Mouse (Mus musculus): ENCODE measurements around the gene Klhdc1. TPM values are rescaled to one million over a fixed set of nuclear protein-coding genes. Genes with fewer than 3 reads are reported as not detected.
A peak's percentile ranks its signal among the peaks of the same experiment; 100 is the strongest.

Klhdc1 gene
- polyA plus RNA-seq, 1 experiment from 2014 or later, result 11.6 TPM

DNA sequence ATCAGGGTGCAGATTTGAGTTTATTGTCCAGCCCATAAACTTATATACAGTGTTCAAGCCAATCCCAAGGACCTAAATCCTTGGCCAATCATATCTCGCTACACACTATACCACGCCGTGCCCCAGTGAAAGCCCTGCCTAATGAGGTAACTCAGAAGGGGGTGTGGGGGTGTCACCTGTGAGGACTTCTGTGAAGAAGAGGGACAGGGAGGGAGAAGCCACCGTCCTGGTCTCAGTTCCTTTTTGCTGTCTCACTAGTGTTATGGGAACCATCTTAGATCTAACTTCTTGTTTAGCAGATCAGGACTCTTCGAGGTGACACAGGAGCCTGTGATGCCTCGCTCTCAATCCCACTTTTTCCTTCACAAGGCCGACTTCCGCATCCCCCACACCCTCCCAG, 46.6 kb downstream of the Klhdc1 start:
- Histone ChIP-seq H3K4me1 (replicated peaks) (no peaks in the 10 kb centered on the region), H3K27me3 (no peaks in the 10 kb centered on the region), H3K9me3 (no peaks in the 10 kb centered on the region), H3K36me3 (no peaks in the 10 kb centered on the region), H3K4me2 (no peak overlapping the region), H3K4me3 (no peak overlapping the region), H3K27ac (no peak overlapping the region), H3K9ac (no peak overlapping the region)
- no peak for ATAC-seq (ENCODE audit: low FRiP score)
- 91% methylated on average over 8 of the region's 8 CpGs for WGBS

DNA sequence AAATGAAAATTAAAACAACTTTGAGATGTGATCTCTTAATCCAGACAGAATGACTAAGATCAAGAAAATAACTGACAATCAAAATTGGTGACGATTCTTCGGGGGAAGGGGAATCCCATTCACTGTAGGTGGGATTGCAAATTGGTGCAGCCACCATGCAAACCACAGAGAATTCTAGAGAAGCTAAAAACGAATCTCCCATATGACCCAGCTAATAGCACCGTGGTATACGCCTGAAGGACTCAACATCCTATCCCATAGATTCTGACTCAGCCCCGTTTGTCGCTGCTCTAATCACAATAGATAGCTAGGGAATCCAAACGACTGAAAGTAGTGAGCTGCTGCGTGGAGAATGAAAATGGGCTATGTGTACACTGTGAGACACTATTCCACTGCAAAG, 47.7 kb downstream of the Klhdc1 start:
- 78% methylated on average over 9 of the region's 9 CpGs for WGBS
- H3K27me3 ChIP-seq, result no peaks in the 10 kb centered on the region
- no peaks in the 10 kb centered on the region for H3K9me3 ChIP-seq
- H3K27ac ChIP-seq, result no peak overlapping the region
- H3K9ac ChIP-seq, result no peak overlapping the region
- H3K4me1 ChIP-seq (replicated peaks), result no peaks in the 10 kb centered on the region
- ATAC-seq (ENCODE audit: low FRiP score), result no peak
- H3K36me3 ChIP-seq, result no peaks in the 10 kb centered on the region
- no peak overlapping the region for H3K4me2 ChIP-seq
- no peak overlapping the region for H3K4me3 ChIP-seq

DNA sequence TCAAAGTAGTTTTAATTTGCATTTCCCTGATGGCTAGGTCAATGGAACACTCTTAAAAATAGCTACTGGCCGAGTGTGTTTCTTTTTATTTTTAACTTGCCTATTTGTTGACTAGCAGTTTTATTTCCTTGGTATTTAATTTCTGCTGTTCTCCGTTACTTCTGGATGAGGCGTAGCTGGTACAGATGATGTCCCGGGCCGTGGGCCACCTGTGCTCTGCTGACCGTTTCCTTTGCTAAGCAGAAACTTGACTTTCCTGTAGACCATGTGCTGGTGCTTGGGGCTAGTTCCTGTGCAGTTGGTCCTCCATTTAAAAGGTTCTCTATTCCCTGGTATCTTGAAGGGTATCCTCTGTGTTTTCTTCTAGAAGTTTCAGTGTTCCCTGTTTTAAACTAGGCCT, 51.4 kb downstream of the Klhdc1 start:
- Histone ChIP-seq H3K4me2 (no peak overlapping the region), H3K27ac (no peak overlapping the region), H3K27me3 (no peaks in the 10 kb centered on the region), H3K4me1 (replicated peaks) (peaks cover 8% of the 10 kb centered on the region), H3K9ac (no peak overlapping the region), H3K4me3 (no peak overlapping the region), H3K36me3 (no peaks in the 10 kb centered on the region), H3K9me3 (no peaks in the 10 kb centered on the region)
- 90% methylated on average over 6 of the region's 6 CpGs for WGBS
- no peak for ATAC-seq (ENCODE audit: low FRiP score)

DNA sequence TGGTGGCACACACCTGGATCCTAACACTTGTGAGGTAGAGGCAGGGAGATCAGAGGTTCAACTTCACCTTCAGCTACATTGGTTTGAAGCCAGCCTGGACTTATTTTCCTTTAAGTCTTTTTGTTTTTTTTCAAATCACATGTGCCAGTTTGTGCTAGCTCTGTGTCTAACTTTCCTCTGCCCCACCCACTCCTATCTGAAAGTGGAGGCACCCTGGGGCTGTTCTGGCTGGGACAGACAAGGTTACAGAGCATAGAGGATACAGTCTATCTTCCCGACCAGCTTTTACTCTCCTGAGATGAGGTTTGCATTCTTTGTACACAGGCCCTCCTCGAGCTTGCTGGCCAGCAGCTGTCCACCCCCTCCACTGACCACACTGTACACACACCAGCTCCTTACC, 52.8 kb downstream of the Klhdc1 start:
- no peak overlapping the region for H3K27ac ChIP-seq
- H3K4me2 ChIP-seq, result no peak overlapping the region
- H3K4me3 ChIP-seq, result no peak overlapping the region
- ATAC-seq (ENCODE audit: low FRiP score), result no peak
- no peaks in the 10 kb centered on the region for H3K9me3 ChIP-seq
- no peaks in the 10 kb centered on the region; the same call in 1 of the 2 replicates for H3K36me3 ChIP-seq
- WGBS, result 57% methylated on average over 2 of the region's 2 CpGs
- H3K27me3 ChIP-seq, result no peaks in the 10 kb centered on the region
- peaks cover 20% of the 10 kb centered on the region for H3K4me1 ChIP-seq (replicated peaks)
- no peak overlapping the region for H3K9ac ChIP-seq

DNA sequence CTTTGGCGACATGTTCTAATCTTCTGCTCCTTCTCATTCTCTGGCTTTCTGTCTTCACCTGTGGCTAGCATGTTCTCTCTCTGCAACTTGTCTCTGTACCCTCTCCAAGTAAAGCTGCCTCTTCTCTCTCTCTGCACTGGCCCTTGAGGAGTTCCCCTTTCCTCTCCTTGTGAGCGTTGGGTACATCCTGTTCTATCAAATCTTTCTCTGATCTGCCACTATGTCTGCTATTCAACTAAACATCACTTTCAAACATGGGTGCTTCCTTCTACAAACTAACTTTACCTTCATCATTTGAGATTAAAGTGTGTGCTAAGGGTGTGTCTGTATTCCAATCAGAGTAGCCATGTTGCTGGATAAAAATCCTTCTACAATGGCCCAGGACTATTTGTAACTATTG, 54.0 kb downstream of the Klhdc1 start:
- no peak overlapping the region for H3K4me2 ChIP-seq
- no peak overlapping the region for H3K4me3 ChIP-seq
- peaks cover 31% of the 10 kb centered on the region for H3K4me1 ChIP-seq (replicated peaks)
- H3K27ac ChIP-seq, result no peak overlapping the region
- peaks cover 5% of the 10 kb centered on the region; the same call in 1 of the 2 replicates for H3K36me3 ChIP-seq
- H3K27me3 ChIP-seq, result no peaks in the 10 kb centered on the region
- WGBS, result 87% methylated on average over 2 of the region's 2 CpGs
- H3K9me3 ChIP-seq, result no peaks in the 10 kb centered on the region
- no peak overlapping the region for H3K9ac ChIP-seq
- ATAC-seq (ENCODE audit: low FRiP score), result no peak

DNA sequence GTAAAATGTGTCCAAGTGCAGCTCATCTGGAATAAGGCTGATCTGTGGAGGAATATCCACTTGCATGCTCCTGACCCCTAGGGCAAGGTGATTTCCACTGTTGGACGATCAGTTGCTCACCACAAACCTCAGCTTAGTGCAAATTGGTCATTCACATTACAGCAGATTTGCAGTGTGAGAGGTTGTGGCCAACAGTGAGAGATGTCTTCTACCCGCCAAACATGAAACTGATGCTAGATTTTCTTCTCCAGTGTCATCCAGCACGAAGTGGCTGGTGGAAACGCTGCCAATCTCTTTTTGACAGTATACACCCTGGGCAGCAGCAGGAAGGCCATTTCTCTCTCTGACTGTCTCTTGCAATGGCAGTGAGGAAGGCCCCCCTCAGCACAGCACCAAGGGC, 54.7 kb downstream of the Klhdc1 start:
- H3K4me3 ChIP-seq, result peak overlapping the region; percentile 98
- 75% methylated on average over 4 of the region's 4 CpGs for WGBS
- ATAC-seq (ENCODE audit: low FRiP score), result no peak

DNA sequence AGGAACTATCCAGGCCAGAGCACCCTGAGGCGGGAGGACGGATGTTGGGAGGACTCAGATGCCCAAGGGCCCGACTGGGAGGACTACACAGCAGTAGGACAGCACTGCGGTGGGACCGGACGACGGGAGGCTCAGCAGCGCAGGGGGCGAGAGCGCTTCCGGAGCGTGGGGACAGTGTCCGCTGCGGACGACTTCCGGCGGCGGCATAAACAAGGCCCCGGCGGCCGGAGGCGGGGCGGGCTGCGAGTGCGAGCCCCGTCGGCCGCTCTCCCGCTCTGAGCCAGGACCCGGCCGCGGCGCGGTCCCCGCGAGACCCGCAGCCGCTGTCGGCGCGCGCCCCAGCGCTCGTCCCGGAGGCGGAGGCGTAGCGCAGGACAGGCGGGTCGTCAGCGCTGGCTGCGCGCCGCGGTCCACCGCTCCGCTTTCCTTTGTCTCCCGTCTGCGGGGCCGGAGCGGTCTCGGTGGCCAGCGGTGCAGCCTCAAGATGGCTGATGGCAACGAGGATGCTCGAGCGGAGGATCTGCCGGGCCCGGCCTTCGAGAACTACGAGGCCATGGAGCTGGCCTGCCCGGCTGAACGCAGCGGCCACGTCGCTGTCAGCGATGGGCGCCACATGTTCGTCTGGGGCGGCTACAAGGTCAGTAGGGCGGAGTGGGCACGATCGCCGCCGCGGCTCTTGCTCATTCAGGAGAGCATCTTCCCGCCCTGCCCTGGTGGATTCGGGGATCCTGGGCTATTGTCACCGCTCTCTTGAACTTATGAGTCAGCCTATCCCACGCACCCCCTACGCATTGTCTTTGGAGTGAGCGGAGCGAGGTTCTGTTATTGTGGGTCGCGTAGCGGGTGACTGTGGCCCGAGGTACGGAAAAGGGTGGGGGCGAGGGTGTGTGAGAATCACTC, 55.8 kb downstream of the Klhdc1 start, which contains the start of gene Klhdc2:
Gene Klhdc2, plus strand, starts transcription at position 171 of the 900 bp plus-strand sequence.
- WGBS, result under 1% methylated on average over 73 of the region's 98 CpGs
- H3K4me2 ChIP-seq, result peak within 1 kb of the TSS; percentile 68
- H3K4me3 ChIP-seq, result peak within 1 kb of the TSS; percentile 98

More for the DNA sequence above, 54.7 kb downstream of the Klhdc1 start:
- Histone ChIP-seq H3K4me2 (peak overlapping the region; percentile 68), H3K9me3 (no peaks in the 10 kb centered on the region), H3K4me1 (replicated peaks) (peaks cover 35% of the 10 kb centered on the region), H3K27me3 (no peaks in the 10 kb centered on the region), H3K9ac (peak overlapping the region; percentile 99), H3K27ac (peak overlapping the region; percentile 97), H3K36me3 (peaks cover 11% of the 10 kb centered on the region)

DNA sequence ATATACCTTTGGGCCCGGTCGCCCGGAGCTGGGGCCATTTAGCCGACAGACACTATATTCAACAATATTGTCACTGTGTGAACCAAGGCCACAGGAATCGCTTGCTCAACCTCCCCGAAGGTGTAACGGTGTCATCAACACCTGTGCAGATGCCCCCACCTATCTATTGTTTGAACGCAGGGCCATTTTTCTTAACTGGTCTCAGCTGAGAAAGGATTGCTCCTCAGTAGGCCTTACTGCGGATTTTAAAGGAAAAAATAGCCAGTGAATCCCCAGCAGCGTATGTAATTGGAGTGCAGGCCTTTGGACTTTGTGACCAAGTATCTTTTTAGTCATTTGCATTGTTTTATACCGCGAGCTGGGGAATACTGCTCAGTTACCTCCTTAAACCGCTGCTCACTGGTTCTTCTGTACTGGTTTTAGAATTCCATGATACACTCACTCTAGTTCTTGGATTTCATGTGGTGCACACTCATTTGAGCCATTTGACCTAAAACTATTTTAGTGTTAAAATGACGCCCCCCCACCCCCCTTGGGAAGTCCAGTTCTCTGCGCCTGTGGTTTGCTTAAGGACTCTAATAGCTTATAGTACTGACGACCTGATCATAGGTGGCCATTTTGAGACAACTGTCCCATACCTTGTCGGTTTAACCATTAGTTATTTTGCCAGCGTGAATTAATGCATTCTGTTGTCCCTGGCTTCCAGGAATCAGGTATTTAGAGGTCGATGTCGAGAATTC, 56.6 kb downstream of the Klhdc1 start:
- 0 out of 2 replicates have a peak, but pooled peaks have one; percentile 1 for ATAC-seq (ENCODE audit: low FRiP score)
- Histone ChIP-seq H3K4me1 (replicated peaks) (peaks cover 35% of the 10 kb centered on the region), H3K9me3 (no peaks in the 10 kb centered on the region), H3K27ac (peak overlapping the region; percentile 97), H3K36me3 (peaks cover 28% of the 10 kb centered on the region), H3K4me3 (peak overlapping the region; percentile 98), H3K9ac (peak overlapping the region; percentile 99), H3K4me2 (peak overlapping the region; percentile 68), H3K27me3 (no peaks in the 10 kb centered on the region)
- 17% methylated on average over 20 of the region's 20 CpGs for WGBS

More for the DNA sequence above, 55.8 kb downstream of the Klhdc1 start, which contains the start of gene Klhdc2:
- H3K9ac ChIP-seq, result peak within 1 kb of the TSS; percentile 99
- no peaks in the 10 kb centered on the region for H3K27me3 ChIP-seq
- H3K4me1 ChIP-seq (replicated peaks), result peaks cover 35% of the 10 kb centered on the region
- peak within 1 kb of the TSS; percentile 97 for H3K27ac ChIP-seq
- H3K9me3 ChIP-seq, result no peaks in the 10 kb centered on the region
- H3K36me3 ChIP-seq, result peaks cover 20% of the 10 kb centered on the region
- ATAC-seq (ENCODE audit: low FRiP score), result peak; percentile 94

DNA sequence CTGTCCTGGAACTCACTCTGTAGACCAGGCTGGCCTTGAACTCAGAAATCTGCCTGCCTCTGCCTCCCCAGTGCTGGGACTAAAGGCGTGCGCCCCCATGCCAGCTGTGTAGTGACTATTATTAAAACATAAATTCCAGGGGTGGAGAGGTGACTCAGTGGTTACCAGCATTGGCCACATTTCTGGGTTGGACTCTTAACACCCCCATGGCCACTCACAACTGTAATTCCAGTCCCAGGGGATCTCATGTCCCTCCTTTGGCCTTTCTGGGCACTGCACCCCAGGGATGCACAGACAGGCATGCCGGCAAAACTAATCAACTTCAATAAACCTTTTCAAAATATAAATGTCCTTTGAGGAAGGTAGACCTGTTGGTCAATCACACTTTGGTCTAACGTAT, 57.3 kb downstream of the Klhdc1 start:
- Histone ChIP-seq H3K4me1 (replicated peaks) (peaks cover 35% of the 10 kb centered on the region), H3K27ac (no peak overlapping the region), H3K36me3 (peaks cover 34% of the 10 kb centered on the region), H3K27me3 (no peaks in the 10 kb centered on the region), H3K9ac (peak overlapping the region; percentile 99; the same call in 1 of the 2 replicates), H3K4me2 (peak overlapping the region; percentile 68), H3K9me3 (no peaks in the 10 kb centered on the region), H3K4me3 (peak overlapping the region; percentile 98)
- WGBS, result 88% methylated on average over 4 of the region's 4 CpGs
- no peak for ATAC-seq (ENCODE audit: low FRiP score)

DNA sequence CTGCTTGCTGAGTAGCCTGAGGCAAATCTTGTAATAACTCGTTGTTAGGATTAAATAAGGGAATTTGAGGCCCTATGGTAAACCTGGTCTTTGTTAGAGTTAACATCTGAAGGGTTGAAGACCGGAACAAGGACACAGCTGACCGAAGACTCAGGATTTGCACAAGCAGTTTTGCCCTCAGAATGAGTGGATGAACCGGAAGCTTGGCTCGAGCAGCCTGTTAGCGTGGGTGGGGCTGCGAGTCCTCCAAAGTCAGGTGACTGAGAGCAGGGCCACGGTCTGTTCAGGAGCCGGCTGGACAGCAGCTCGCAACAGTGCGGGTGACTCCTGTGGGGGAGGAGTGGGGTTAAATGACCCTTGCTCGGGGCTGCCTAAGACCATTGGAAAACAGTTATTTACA, 58.3 kb downstream of the Klhdc1 start:
- WGBS, result 64% methylated on average over 12 of the region's 12 CpGs
- H3K4me1 ChIP-seq (replicated peaks), result peaks cover 35% of the 10 kb centered on the region
- 0 out of 2 replicates have a peak overlapping the region, but pooled peaks have one; percentile 98 for H3K4me3 ChIP-seq
- H3K36me3 ChIP-seq, result peaks cover 42% of the 10 kb centered on the region
- no peak for ATAC-seq (ENCODE audit: low FRiP score)
- 0 out of 2 replicates have a peak overlapping the region, but pooled peaks have one; percentile 10 for H3K27ac ChIP-seq
- H3K9me3 ChIP-seq, result no peaks in the 10 kb centered on the region
- peak overlapping the region; percentile 68 for H3K4me2 ChIP-seq
- H3K27me3 ChIP-seq, result no peaks in the 10 kb centered on the region
- H3K9ac ChIP-seq, result peak overlapping the region; percentile 49

DNA sequence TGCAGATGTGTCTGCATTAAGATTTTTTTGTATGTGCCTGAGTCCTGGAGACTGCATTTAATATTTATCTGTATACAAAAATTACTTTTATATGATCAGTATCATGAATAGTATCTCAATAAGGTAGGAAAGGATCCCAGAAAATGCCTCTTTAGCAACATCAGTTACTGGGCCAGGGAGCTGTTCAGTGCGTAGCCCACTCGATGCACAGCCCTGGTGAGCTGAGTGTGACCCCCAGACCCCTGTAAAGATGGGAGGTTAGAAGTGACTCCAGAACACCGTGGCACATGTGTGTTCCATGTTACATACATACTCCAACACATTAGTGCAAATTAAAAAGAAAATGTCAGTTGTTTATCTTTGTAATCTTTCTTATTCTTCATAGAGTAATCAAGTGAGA, 58.9 kb downstream of the Klhdc1 start:
- no peak overlapping the region for H3K4me2 ChIP-seq
- H3K36me3 ChIP-seq, result peaks cover 46% of the 10 kb centered on the region
- no peak for ATAC-seq (ENCODE audit: low FRiP score)
- peaks cover 35% of the 10 kb centered on the region for H3K4me1 ChIP-seq (replicated peaks)
- no peak overlapping the region for H3K27ac ChIP-seq
- no peaks in the 10 kb centered on the region for H3K9me3 ChIP-seq
- no peak overlapping the region for H3K9ac ChIP-seq
- no peaks in the 10 kb centered on the region for H3K27me3 ChIP-seq
- no peak overlapping the region for H3K4me3 ChIP-seq
- 93% methylated on average over 3 of the region's 3 CpGs for WGBS

DNA sequence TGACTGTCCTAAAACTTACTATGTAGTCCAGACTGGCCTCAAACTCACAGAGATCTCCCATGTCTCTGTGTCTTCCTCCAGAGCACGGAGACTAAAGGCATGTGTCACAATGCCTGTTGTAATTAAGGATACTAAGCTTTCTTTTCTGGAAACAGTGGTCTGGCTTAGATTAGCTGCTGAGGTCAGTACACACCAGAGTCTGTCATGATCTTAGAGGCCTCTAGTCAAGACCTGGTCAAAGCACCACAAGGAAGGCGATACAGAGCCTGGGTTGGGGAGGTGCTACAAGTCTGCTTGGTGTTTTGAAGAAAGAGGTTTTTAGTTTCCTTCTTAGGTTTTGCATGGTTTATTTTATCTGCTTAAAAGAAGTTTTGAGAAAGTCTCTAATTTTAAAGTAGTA, 59.4 kb downstream of the Klhdc1 start:
- ATAC-seq (ENCODE audit: low FRiP score), result no peak
- Histone ChIP-seq H3K4me2 (no peak overlapping the region), H3K4me3 (no peak overlapping the region), H3K27me3 (no peaks in the 10 kb centered on the region), H3K4me1 (replicated peaks) (peaks cover 35% of the 10 kb centered on the region), H3K9me3 (no peaks in the 10 kb centered on the region), H3K27ac (no peak overlapping the region), H3K9ac (no peak overlapping the region), H3K36me3 (peaks cover 51% of the 10 kb centered on the region)
- WGBS, result 94% methylated on average over 2 of the region's 2 CpGs
